Mouse (Mus musculus) hindbrain, embryonic 15.5 days (tissue): ENCODE results near the gene Lrrc29. TPM values are rescaled to one million over a fixed set of nuclear protein-coding genes. Genes with fewer than 3 reads are reported as not detected.

Source experiments
- ATAC-seq: fragments of 200-750 bp; cut with Nextera tagmentation; 2 replicates; pipeline ENCODE4 v1.8.0; 2017; ENCODE audit warnings: low read depth, moderate number of reproducible peaks, moderate TSS enrichment; ENCODE audit not compliant: low FRiP score
- H3K27ac ChIP-seq: fragments of 300-500 bp; sonication (generic); replicated peaks from 2 replicates; pipeline ENCODE4 v1.5.1; 2015; ENCODE audit warnings: mild to moderate bottlenecking, inconsistent platforms
- H3K27me3 ChIP-seq: fragments of 300-500 bp; sonication (generic); 2 replicates; pipeline ENCODE4 v1.6.1; 2015; ENCODE audit warnings: control low read depth, inconsistent platforms
- H3K36me3 ChIP-seq: fragments of 300-500 bp; sonication (generic); 2 replicates; pipeline ENCODE4 v1.6.1; 2015; ENCODE audit warnings: control low read depth, inconsistent platforms
- H3K4me1 ChIP-seq: fragments of 300-500 bp; sonication (generic); replicated peaks from 2 replicates; pipeline ENCODE4 v1.6.1; 2015; ENCODE audit warnings: control low read depth, inconsistent platforms
- H3K4me2 ChIP-seq: fragments of 300-500 bp; sonication (generic); 2 replicates; pipeline ENCODE4 v1.6.1; 2015; ENCODE audit warnings: moderate library complexity, mild to moderate bottlenecking, inconsistent platforms
- H3K4me3 ChIP-seq: fragments of 300-500 bp; sonication (generic); 2 replicates; pipeline ENCODE4 v1.5.1; 2015; ENCODE audit warnings: mild to moderate bottlenecking, inconsistent platforms
- H3K9ac ChIP-seq: fragments of 300-500 bp; sonication (generic); 2 replicates; pipeline ENCODE4 v1.6.1; 2015; ENCODE audit warnings: inconsistent platforms
- H3K9me3 ChIP-seq: fragments of 300-500 bp; sonication (generic); 2 replicates; pipeline ENCODE4 v1.6.1; 2016; ENCODE audit warnings: control low read depth, inconsistent platforms
- WGBS: fragments of 180-500 bp; shearing (Covaris S2); methylation state at CpG from one replicate; pipeline ENCODE4 v1.1.7; 2015; 5-methylcytosine and 5-hydroxymethylcytosine counted together
- microRNA counts: library from miRNA; unstranded; fragments of <30 nt; microRNA quantifications from one replicate; lab custom pipeline; 2016
- microRNA-seq: library from miRNA; unstranded; fragments of <30 nt; microRNA quantifications from one replicate; pipeline ENCODE4, GENCODE M21; 2016
- polyA plus RNA-seq: library from polyadenylated mRNA; unstranded; fragments of >200 nt; fragmentation: Nextera tagmentation; extraction: Ambion mirVana; gene quantifications from 2 replicates; pipeline ENCODE4 v1.2.1, GENCODE M21; 2015

The Lrrc29 gene
- polyA plus RNA-seq, 1 experiment from 2014 or later, result 0.80 TPM

DNA sequence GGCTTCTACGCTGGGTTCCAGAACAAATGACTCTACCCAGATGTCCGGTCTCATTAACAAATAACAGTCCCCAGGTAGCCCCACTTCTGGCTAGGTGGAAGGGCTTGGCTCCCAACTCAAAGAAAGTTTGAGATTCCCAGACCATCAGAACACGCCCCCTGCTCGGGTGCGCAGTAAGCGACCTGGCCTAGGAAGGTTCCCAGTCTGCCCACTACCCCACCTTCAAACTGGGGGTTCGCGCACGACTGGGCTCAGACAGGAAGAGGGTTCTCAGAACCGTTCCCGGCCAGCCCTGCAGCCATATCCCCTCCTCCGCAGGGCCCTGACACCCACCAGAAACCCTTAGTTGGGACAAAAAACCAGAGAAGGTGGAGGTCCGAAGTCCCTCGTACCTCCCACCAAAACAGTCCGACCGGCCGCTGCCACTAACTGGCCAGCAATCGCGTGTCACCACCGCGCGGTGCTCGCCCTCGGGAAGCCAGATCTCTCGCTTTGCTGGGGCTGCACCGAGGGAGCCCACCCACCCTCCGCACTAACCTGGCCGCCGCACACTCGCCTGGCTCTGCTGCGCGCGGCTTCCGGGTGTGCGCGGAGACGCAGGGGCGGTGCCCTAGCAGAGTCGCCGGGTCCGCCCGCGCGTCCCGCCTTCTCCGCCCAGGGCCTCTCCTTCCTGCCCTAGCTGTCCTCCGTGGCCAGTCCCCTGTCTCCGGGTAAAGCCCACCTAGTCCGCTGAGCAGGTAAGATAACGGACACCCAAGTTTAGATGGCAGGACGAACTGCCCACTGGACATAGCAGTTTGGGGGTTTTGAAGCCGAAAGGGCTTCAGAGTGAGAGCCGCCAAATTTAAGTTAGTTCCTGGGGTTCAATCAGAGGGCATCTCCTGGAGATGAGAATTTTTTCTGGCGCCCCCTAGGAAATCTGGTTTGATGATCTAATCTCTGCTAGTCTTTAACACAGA, 61.8 kb downstream of the Lrrc29 start, which contains the start of the genes Tradd and Fbxl8:
TSS of gene Tradd (minus strand) at position 586 of the 959 bp plus-strand sequence.
TSS of gene Fbxl8 (plus strand) at position 625 of the 959 bp plus-strand sequence.
- H3K9ac ChIP-seq, result peak within 1 kb of the TSS; percentile 55
- H3K36me3 ChIP-seq, result no peaks in the 10 kb centered on the region
- peak within 1 kb of the TSS; percentile 59 for H3K4me3 ChIP-seq
- WGBS, result 1% methylated on average over 54 of the region's 54 CpGs
- H3K4me2 ChIP-seq, result peak within 1 kb of the TSS; percentile 94
- peaks cover 35% of the 10 kb centered on the region for H3K4me1 ChIP-seq
- H3K27ac ChIP-seq, result no peak within 1 kb of the TSS
- peaks cover 80% of the 10 kb centered on the region for H3K27me3 ChIP-seq
- ATAC-seq, result no peak
- H3K9me3 ChIP-seq, result no peaks in the 10 kb centered on the region

DNA sequence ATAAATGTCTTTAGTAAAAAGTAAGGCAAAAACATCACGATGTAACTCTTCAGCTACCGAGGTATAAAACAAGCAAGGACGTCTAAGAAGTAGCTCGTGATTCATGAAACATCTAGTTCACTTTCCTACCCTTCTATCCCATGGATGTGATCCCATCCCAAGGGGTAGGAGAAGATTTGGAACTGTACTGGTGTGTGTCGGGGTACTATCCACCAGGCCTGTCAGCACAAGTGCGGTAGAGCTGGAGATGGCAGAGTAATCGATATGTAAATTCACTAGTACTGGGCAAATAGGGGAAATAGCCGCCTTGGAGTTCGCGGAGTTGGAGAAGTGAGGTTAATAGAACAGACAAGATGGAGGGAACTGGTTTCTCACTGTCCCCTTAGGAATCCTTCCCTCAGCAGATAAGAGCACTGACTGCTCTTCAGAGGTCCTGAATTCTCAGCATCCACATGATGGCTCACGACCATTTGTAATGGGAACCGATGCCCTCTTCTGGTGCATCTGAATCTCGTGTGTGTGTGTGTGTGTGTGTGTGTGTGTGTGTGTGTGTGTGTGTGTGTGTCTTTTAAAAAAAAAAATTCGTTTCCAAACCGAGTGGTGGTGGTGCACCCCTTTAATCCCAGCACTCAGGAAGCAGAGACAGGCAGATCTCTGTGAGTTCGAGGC, 62.7 kb downstream of the Lrrc29 start:
- Histone ChIP-seq H3K36me3 (no peaks in the 10 kb centered on the region), H3K27me3 (peaks cover 87% of the 10 kb centered on the region), H3K9me3 (no peaks in the 10 kb centered on the region), H3K4me2 (peak overlapping the region; percentile 94), H3K9ac (no peak overlapping the region), H3K27ac (no peak overlapping the region), H3K4me3 (no peak overlapping the region), H3K4me1 (peaks cover 36% of the 10 kb centered on the region)
- ATAC-seq, result no peak
- WGBS, result 42% methylated on average over 16 of the region's 16 CpGs

MicroRNAs encoded within 50 kb of the gene (microRNA counts, 519-probe panel; counts per million panel counts)
- microRNA mmu-miR-328 (lab: Ali Mortazavi, UCI), result 2,751 counts per million, percentile 52 among the panel's probes with 10 or more counts

Small RNA genes lying within 50 kb of the gene (microRNA-seq; reads per million reads assigned to microRNA genes)
- gene Gm27320, result not detected
- 305 reads per million, percentile 65 among the genes with 10 or more reads in this experiment for gene Mir328

Other genes with a start within 250 kb of the Lrrc29 start
- not detected in 2 replicates for gene Ces3b, start 242.5 kb downstream of the Lrrc29 start, polyA plus RNA-seq
- gene Ces4a, start 194.5 kb downstream of the Lrrc29 start, polyA plus RNA-seq, result 0.13 TPM in 1 of 2 replicates, not detected in the other
- 28.8 and 29.0 TPM in 2 replicates for gene Cbfb, start 155.6 kb downstream of the Lrrc29 start, polyA plus RNA-seq
- gene D230025D16Rik, start 101.1 kb downstream of the Lrrc29 start, polyA plus RNA-seq, result 28.5 and 29.2 TPM in 2 replicates
- 9.9 TPM in 2 replicates for gene B3gnt9, start 71.1 kb downstream of the Lrrc29 start, polyA plus RNA-seq
- gene Tradd, start 61.7 kb downstream of the Lrrc29 start, polyA plus RNA-seq, result 18.3 and 19.3 TPM in 2 replicates
- 1.3 and 1.6 TPM in 2 replicates for gene Fbxl8, start 61.6 kb downstream of the Lrrc29 start, polyA plus RNA-seq
- 0.54 and 0.76 TPM in 2 replicates for gene Hsf4, start 56.5 kb downstream of the Lrrc29 start, polyA plus RNA-seq
- 5.2 and 5.7 TPM in 2 replicates for gene Nol3, start 50.1 kb downstream of the Lrrc29 start, polyA plus RNA-seq
- 124 and 146 TPM in 2 replicates for gene 4931428F04Rik, start 36.4 kb downstream of the Lrrc29 start, polyA plus RNA-seq
- 11.6 and 14.2 TPM in 2 replicates for gene Exoc3l, start 30.2 kb downstream of the Lrrc29 start, polyA plus RNA-seq
- gene E2f4, start 28.6 kb downstream of the Lrrc29 start, polyA plus RNA-seq, result 44.0 and 51.0 TPM in 2 replicates
- gene Elmo3, start 20.7 kb downstream of the Lrrc29 start, polyA plus RNA-seq, result 1.3 and 1.5 TPM in 2 replicates
- gene Tmem208, start 76 bp upstream of the Lrrc29 start, polyA plus RNA-seq, result 132 and 143 TPM in 2 replicates
- 0.69 and 0.87 TPM in 2 replicates for gene Fhod1, start 21.7 kb upstream of the Lrrc29 start, polyA plus RNA-seq
- gene Slc9a5, start 22.6 kb upstream of the Lrrc29 start, polyA plus RNA-seq, result 11.8 and 13.8 TPM in 2 replicates
- gene Plekhg4, start 47.0 kb upstream of the Lrrc29 start, polyA plus RNA-seq, result 2.2 and 2.8 TPM in 2 replicates
- not detected in 2 replicates for gene Kctd19, start 87.2 kb upstream of the Lrrc29 start, polyA plus RNA-seq
- gene Lrrc36, start 87.3 kb upstream of the Lrrc29 start, polyA plus RNA-seq, result 0.75 and 1.3 TPM in 2 replicates
- 197 and 207 TPM in 2 replicates for gene Tppp3, start 145.2 kb upstream of the Lrrc29 start, polyA plus RNA-seq
- gene Zdhhc1, start 170.6 kb upstream of the Lrrc29 start, polyA plus RNA-seq, result 39.8 and 41.9 TPM in 2 replicates
- gene Hsd11b2, start 192.5 kb upstream of the Lrrc29 start, polyA plus RNA-seq, result 7.2 and 9.7 TPM in 2 replicates
- gene Atp6v0d1, start 239.8 kb upstream of the Lrrc29 start, polyA plus RNA-seq, result 222 and 231 TPM in 2 replicates